Mouse (Mus musculus) olfactory bulb, adult 2 months (tissue): ENCODE data around the gene Spink4.

Experiments used
- CTCF ChIP-seq: fragments of 200-500 bp; IDR thresholded peaks from 2 replicates; pipeline ENCODE4 v1.5.1; 2012; ENCODE audit warnings: low read depth, mild to moderate bottlenecking, low read length, moderate library complexity; ENCODE audit not compliant: insufficient read depth
- POLR2A ChIP-seq: fragments of 200-500 bp; IDR thresholded peaks from 2 replicates; pipeline ENCODE4 v1.6.1; 2012; ENCODE audit warnings: mild to moderate bottlenecking, low read depth, low read length, moderate library complexity; ENCODE audit not compliant: insufficient read depth

- TF ChIP-seq CTCF (no peak), POLR2A (no peak)
Observed at GRCm38 (mm10) chr4:40976651-40977050, 56.8 kb downstream of the Spink4 start.
